ENCODE assay signal across 16 mouse cellular contexts in the genomic region with DNA sequence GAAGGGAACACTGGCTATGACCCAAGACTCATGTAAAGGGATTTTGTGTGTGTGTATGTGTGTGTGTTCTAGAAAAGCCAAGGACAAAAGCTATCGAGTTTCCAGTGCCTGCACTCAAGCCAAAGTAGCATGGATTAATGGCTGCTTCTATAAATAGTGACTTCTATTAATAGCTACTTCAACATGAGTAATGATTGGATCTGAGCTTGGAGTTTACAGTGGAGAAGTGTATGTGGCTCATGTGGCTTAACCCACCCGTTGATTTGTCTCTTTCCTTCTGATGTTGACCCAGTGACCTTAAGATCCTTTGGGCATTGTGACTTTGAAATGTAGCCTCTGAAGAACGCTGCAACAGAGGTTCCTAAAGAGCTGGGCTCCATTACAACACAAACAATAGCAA. TPM values are rescaled to one million over a fixed set of nuclear protein-coding genes. Genes with fewer than 3 reads are reported as not detected.
DNase-seq lines count a peak whose midpoint lies in the region; ATAC-seq lines count a peak whose summit lies in the region.
"Had no signal": no experiment of that assay in that cellular context is flagged by ENCODE, and none has a peak within 500 bp of the region (broad histone marks: within the 10 kb centered on the region; RNA-seq: fewer than 3 reads in every experiment).

No protein-coding gene starts in this region.

- H3K9me3 ChIP-seq in heart, embryonic 11.5 days (replicated peaks; ENCODE audit: control insufficient read depth, low read length), result no peaks in the 10 kb centered on the region
- no peaks in the 10 kb centered on the region for H3K9me3 ChIP-seq in forebrain, embryonic 12.5 days
- H3K9me3 ChIP-seq: embryonic facial prominence, embryonic 12.5 days; lung, embryonic 15.5 days had no signal

- no peak overlapping the region for H3K4me3 ChIP-seq in heart, embryonic 11.5 days (ENCODE audit: low read depth, low read length)
- no peak overlapping the region for H3K4me3 ChIP-seq in forebrain, embryonic 12.5 days (replicated peaks)
- H3K4me3 ChIP-seq: embryonic facial prominence, embryonic 12.5 days; lung, embryonic 15.5 days; megakaryocyte, embryonic 14.5 days had no signal

- peak; percentile 27 for DNase-seq in embryo, embryonic 10 days (ENCODE audit: low spot score)
- DNase-seq in embryo, embryonic 11 days, result no peak
- DNase-seq in kidney, adult 9 months, result peak; percentile 15
- no peak for DNase-seq in kidney, postnatal 14 days
- DNase-seq in skeletal muscle tissue, adult 2 months (ENCODE audit: low read depth, low spot score), result peak; percentile 36
- DNase-seq in left cerebral cortex, postnatal 14 days (ENCODE audit: low spot score in 2 of 2), result no peak
- DNase-seq: cerebellum, adult 9-10 months; liver; thymus, adult 2 months had no signal

- H3K9ac ChIP-seq in heart, embryonic 11.5 days (ENCODE audit: low read depth, low read length), result no peak overlapping the region
- no peak overlapping the region for H3K9ac ChIP-seq in forebrain, embryonic 12.5 days
- H3K9ac ChIP-seq: embryonic facial prominence, embryonic 12.5 days; hindbrain, embryonic 14.5 days; lung, embryonic 15.5 days had no signal

- WGBS in heart, embryonic 11.5 days (ENCODE audit: insufficient replicate concordance), result 28% methylated on average over 3 of the region's 3 CpGs
- WGBS in forebrain, embryonic 12.5 days, result 57% methylated on average over 3 of the region's 3 CpGs

- H3K27ac ChIP-seq in heart, embryonic 11.5 days (ENCODE audit: low read depth, low read length), result peak overlapping the region; percentile 46; the same call in 1 of the 2 replicates
- no peak overlapping the region for H3K27ac ChIP-seq in forebrain, embryonic 12.5 days
- H3K27ac ChIP-seq: embryonic facial prominence, embryonic 12.5 days; hindbrain, embryonic 14.5 days; lung, embryonic 15.5 days had no signal

- no peak for ATAC-seq in heart, embryonic 11.5 days (replicated peaks; ENCODE audit: insufficient number of reproducible peaks, low FRiP score, low TSS enrichment)
- no peak for ATAC-seq in forebrain, embryonic 12.5 days (ENCODE audit: low FRiP score)

- no peaks in the 10 kb centered on the region for H3K27me3 ChIP-seq in heart, embryonic 11.5 days (ENCODE audit: control insufficient read depth, insufficient read depth, low read length)
- no peaks in the 10 kb centered on the region for H3K27me3 ChIP-seq in forebrain, embryonic 12.5 days
- H3K27me3 ChIP-seq: embryonic facial prominence, embryonic 12.5 days; lung, embryonic 15.5 days had no signal

- H3K36me3 ChIP-seq in heart, embryonic 11.5 days (ENCODE audit: control insufficient read depth, insufficient read depth, low read length), result no peaks in the 10 kb centered on the region
- no peaks in the 10 kb centered on the region for H3K36me3 ChIP-seq in forebrain, embryonic 12.5 days (replicated peaks)
- H3K36me3 ChIP-seq: embryonic facial prominence, embryonic 12.5 days; lung, embryonic 15.5 days had no signal

- intact Hi-C loops in left cerebral cortex, postnatal 14 days (cut with DNase I), result no loop called here

- no peak overlapping the region; the same call in 1 of the 2 replicates for H3K4me2 ChIP-seq in heart, embryonic 11.5 days
- H3K4me2 ChIP-seq in forebrain, embryonic 12.5 days, result no peak overlapping the region
- H3K4me2 ChIP-seq: embryonic facial prominence, embryonic 12.5 days; hindbrain, embryonic 14.5 days; lung, embryonic 15.5 days had no signal

- H3K4me1 ChIP-seq in heart, embryonic 11.5 days (ENCODE audit: control insufficient read depth, insufficient read depth, low read length), result peaks cover 4% of the 10 kb centered on the region; the same call in 1 of the 2 replicates
- H3K4me1 ChIP-seq in forebrain, embryonic 12.5 days, result no peaks in the 10 kb centered on the region
- H3K4me1 ChIP-seq: embryonic facial prominence, embryonic 12.5 days; lung, embryonic 15.5 days; megakaryocyte, embryonic 14.5 days had no signal

RNA-seq across cellular contexts. Expression of a gene that starts 29.9 kb away (rescaled TPM):
- not detected in 2 replicates for polyA plus RNA-seq in heart, embryonic 11.5 days (2014; fragmentation: Nextera tagmentation; extraction: Ambion mirVana)
- total RNA-seq in left cerebral cortex, postnatal 14 days (2021), result under 1 TPM; 0.24 to 0.32 TPM
- 0.10 and 0.13 TPM in 2 replicates for polyA plus RNA-seq in forebrain, embryonic 12.5 days (2016; fragmentation: Nextera tagmentation; extraction: Ambion mirVana)
- polyA plus RNA-seq: forebrain, embryonic 11.5 days; lung, embryonic 15.5 days had no signal

RNA-seq across cellular contexts. Expression of a gene that starts 36.9 kb away (rescaled TPM):
- 0.87 TPM in 2 replicates for polyA plus RNA-seq in heart, embryonic 11.5 days (2014; fragmentation: Nextera tagmentation; extraction: Ambion mirVana)
- under 1 TPM in 1 of 2 experiments, not detected in 1; 0.37 TPM for total RNA-seq in left cerebral cortex, postnatal 14 days (2021)
- polyA plus RNA-seq in forebrain, embryonic 12.5 days (2016; fragmentation: Nextera tagmentation; extraction: Ambion mirVana), result 0.94 and 0.95 TPM in 2 replicates

Comparison
In these comparisons a context has a peak if more than half of its experiments do, and no peak if none do; other contexts are left out.
1. DNase-seq: peak in embryo, embryonic 10 days (single experiment), kidney, adult 9 months (single experiment) and skeletal muscle tissue, adult 2 months (single experiment); none in embryo, embryonic 11 days (single experiment), kidney, postnatal 14 days (single experiment) and left cerebral cortex, postnatal 14 days (0 of 2).